Mouse (Mus musculus) liver, postnatal 0 days (tissue): ENCODE measurements at regions not wholly inside any gene's neighbourhood (a gene's known extent, or its start where the extent isn't known, plus 50 kb on each side); places are given as distances from the start of the nearest gene placed in this dataset.

ENCODE experiments used
- CTCF ChIP-seq: sonication (generic); IDR thresholded peaks from 2 replicates; pipeline ENCODE4 v1.5.1; 2016; ENCODE audit warnings: antibody characterized with exemption, low read depth
- EP300 ChIP-seq: IDR thresholded peaks from 2 replicates; pipeline ENCODE4 v1.6.1; 2016; ENCODE audit warnings: antibody characterized with exemption, low read depth, mild to moderate bottlenecking

DNA sequence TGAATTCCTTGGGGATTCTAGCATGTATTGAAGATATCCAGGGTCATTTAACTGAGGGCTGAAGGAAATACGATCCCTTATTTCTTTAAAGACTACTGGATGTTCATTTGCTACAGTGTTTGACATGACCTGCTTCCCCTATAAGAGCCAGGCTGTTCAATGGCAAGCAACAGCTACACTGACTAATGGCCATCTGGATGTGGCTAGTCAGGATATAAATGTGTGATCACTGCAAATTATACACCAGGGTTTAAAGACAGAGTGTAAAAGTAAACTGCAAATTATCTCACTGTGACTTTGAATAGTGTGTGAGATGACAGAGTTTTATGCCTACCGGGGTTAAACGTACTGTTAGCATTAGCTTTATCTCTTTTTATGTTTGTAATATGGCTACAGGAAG is 473.9 kb downstream of the Rapgef2 start:
- TF ChIP-seq CTCF (no peak), EP300 (no peak)
